Mouse (Mus musculus) forebrain, embryonic 11.5 days (tissue): ENCODE measurements around the gene Map2k6. TPM values are rescaled to one million over a fixed set of nuclear protein-coding genes. Genes with fewer than 3 reads are reported as not detected.
A peak's percentile ranks its signal among the peaks of the same experiment; 100 is the strongest.

Experiments
- ATAC-seq: fragments of 200-750 bp; cut with Nextera tagmentation; replicated peaks from 2 replicates; pipeline ENCODE4 v1.8.0; 2017; ENCODE audit warnings: moderate TSS enrichment; ENCODE audit not compliant: low FRiP score
- DNase-seq: peaks from one replicate; pipeline ENCODE4 v3.0.0-alpha.2; 2017; ENCODE audit warnings: low spot score
- H3K27ac ChIP-seq: fragments of 300-500 bp; sonication (generic); 2 replicates; pipeline ENCODE4 v1.5.1; 2014; ENCODE audit warnings: low read depth, low read length
- H3K27me3 ChIP-seq: fragments of 300-500 bp; sonication (generic); 2 replicates; pipeline ENCODE4 v1.6.1; 2014; ENCODE audit warnings: mild to moderate bottlenecking, low read length, mixed read lengths; ENCODE audit not compliant: control insufficient read depth, insufficient read depth
- H3K36me3 ChIP-seq: fragments of 300-500 bp; sonication (generic); 2 replicates; pipeline ENCODE4 v1.6.1; 2014; ENCODE audit warnings: mild to moderate bottlenecking, low read length, moderate library complexity, mixed read lengths; ENCODE audit not compliant: control insufficient read depth, insufficient read depth
- H3K4me1 ChIP-seq: fragments of 300-500 bp; sonication (generic); replicated peaks from 2 replicates; pipeline ENCODE4 v1.6.1; 2014; ENCODE audit warnings: low read length, mixed read lengths; ENCODE audit not compliant: control insufficient read depth, insufficient read depth
- H3K4me2 ChIP-seq: fragments of 300-500 bp; sonication (generic); 2 replicates; pipeline ENCODE4 v1.6.1; 2014; ENCODE audit warnings: low read depth, mild to moderate bottlenecking, low read length, moderate library complexity, mixed read lengths; ENCODE audit not compliant: severe bottlenecking
- H3K4me3 ChIP-seq: fragments of 300-500 bp; sonication (generic); 2 replicates; pipeline ENCODE4 v1.5.1; 2014; ENCODE audit warnings: low read depth, low read length
- H3K9ac ChIP-seq: fragments of 300-500 bp; sonication (generic); 2 replicates; pipeline ENCODE4 v1.6.1; 2014; ENCODE audit warnings: low read length
- H3K9me3 ChIP-seq: fragments of 300-500 bp; sonication (generic); 2 replicates; pipeline ENCODE4 v1.6.1; 2016; ENCODE audit warnings: low read length, mixed read lengths; ENCODE audit not compliant: control insufficient read depth
- WGBS: fragments of 180-500 bp; shearing (Covaris S2); extraction: QIAGEN DNeasy Blood & Tissue Kit; methylation state at CpG from one replicate; pipeline ENCODE4 v1.1.7; 2014; 5-methylcytosine and 5-hydroxymethylcytosine counted together
- polyA plus RNA-seq: library from polyadenylated mRNA; unstranded; fragments of >200 nt; fragmentation: Nextera tagmentation; extraction: Ambion mirVana; gene quantifications from 2 replicates; pipeline ENCODE4 v1.2.1, GENCODE M21; 2014

Gene Map2k6
- polyA plus RNA-seq, 1 experiment from 2014 or later: 42.2 TPM

- H3K4me1 ChIP-seq: peaks cover 11% of the 10 kb centered on the region
- H3K4me2 ChIP-seq: peak overlapping the region; percentile 40; the same call in 1 of the 2 replicates
- 0 out of 2 replicates have a peak overlapping the region, but pooled peaks have one; percentile 6 for H3K4me3 ChIP-seq
- H3K9me3 ChIP-seq: no peaks in the 10 kb centered on the region
- DNase-seq (peak; percentile 57), ATAC-seq (peak; percentile 25)
- H3K36me3 ChIP-seq: no peaks in the 10 kb centered on the region
- H3K9ac ChIP-seq: peak overlapping the region; percentile 29; the same call in 1 of the 2 replicates
- no peak overlapping the region for H3K27ac ChIP-seq
- H3K27me3 ChIP-seq: peaks cover 2% of the 10 kb centered on the region; the same call in 1 of the 2 replicates
- WGBS: 22% methylated on average over 19 of the region's 19 CpGs
Observed at GRCm38 (mm10) chr11:110396085-110396484, 2.8 kb upstream of the Map2k6 start.

DNA sequence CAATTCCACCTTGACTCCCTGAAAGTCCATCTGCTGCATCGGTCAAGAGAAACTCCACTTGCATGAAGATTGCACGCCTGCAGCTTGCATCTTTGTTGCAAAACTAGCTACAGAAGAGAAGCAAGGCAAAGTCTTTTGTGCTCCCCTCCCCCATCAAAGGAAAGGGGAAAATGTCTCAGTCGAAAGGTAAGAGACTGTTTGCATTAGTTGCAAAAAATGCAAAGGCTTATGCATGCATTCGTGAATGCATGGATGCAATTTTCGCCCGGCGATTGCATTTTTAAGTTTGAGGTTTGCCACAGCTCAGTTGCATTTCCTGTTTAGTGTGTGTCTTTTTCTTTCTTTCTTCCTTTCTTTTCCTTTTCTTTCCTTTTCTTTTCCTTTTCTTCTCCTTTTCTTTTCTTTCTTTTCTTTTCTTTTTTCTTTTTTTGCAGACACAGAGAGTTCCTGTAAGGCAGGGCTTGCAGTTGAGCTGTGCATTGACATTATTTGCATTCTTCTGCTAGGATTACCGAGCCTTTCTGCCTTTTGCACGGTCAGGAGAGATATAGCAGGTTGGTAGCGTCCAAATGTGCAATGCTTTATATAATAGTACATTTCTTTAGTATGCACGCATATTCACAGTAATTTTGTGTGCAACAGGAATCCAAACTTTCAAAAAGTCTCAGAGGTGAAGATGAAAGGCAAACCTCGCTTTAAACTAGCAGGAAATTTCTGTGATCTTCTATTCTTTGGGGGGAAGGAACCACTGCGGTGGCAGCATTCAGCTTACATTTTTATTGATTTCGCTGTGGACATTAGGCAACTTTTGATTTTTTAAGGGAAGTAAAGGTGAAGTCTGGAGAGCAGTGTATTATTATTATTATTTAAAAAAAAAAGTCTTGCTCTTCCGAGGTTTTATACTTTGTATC is 573 bp downstream of the Map2k6 start:
- Histone ChIP-seq H3K4me2 (peak overlapping the region; percentile 59), H3K36me3 (no peaks in the 10 kb centered on the region), H3K4me1 (peaks cover 11% of the 10 kb centered on the region), H3K4me3 (peak overlapping the region; percentile 38), H3K27me3 (peaks cover 2% of the 10 kb centered on the region; the same call in 1 of the 2 replicates), H3K27ac (no peak overlapping the region), H3K9me3 (no peaks in the 10 kb centered on the region), H3K9ac (peak overlapping the region; percentile 43)
- ATAC-seq (no peak; the same call in 1 of the 2 replicates), DNase-seq (no peak)
- 9% methylated on average over 15 of the region's 15 CpGs for WGBS

DNA sequence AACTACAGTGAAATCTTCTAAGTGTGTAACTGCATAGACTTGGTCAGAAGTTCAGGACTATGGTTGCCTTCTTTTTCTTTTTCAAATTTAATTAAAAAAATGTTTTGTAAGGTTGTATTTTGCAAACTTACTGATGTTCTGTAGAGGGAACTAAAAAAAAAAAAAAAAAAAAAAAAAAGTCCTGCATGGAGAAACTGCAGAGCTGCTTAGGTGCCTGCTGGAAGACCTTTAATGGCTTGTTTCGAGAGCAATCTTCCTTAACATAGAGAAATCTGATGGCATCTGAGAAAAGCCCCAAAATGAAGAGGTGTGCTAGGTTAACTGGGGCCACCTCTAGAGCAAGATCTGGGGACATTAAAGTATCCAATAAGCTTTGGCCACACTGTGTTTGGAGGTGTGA is 1.4 kb downstream of the Map2k6 start:
- WGBS: 39% methylated on average over 1 of the region's 1 CpGs
- Histone ChIP-seq H3K27ac (no peak overlapping the region), H3K4me2 (peak overlapping the region; percentile 59), H3K4me1 (peaks cover 11% of the 10 kb centered on the region), H3K27me3 (0 out of 2 replicates have a peak, but pooled peaks cover 1% of the 10 kb centered on the region), H3K9ac (peak overlapping the region; percentile 43), H3K9me3 (no peaks in the 10 kb centered on the region), H3K4me3 (peak overlapping the region; percentile 38), H3K36me3 (no peaks in the 10 kb centered on the region)
- ATAC-seq: no peak
- no peak for DNase-seq

DNA sequence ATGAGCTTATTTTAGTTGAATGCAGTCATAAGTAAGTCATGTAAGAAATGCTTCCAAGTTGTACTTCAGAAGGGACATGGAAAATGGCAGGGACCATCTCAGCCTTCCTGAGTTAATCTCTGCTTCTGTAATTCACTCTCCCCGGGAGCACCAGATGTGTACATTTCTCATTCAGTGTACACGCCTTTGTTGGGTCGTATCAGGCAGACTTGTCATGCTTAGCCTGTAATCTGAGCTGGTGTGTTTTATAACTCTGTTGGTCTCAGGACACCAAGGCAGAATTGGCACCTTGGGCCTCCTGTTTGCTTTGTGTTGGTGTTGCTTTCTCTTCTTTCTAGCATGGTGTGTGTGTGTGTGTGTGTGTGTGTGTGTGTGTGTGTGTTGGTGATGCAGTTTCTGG is 3.7 kb downstream of the Map2k6 start:
- Histone ChIP-seq H3K4me3 (no peak overlapping the region), H3K4me1 (no peaks in the 10 kb centered on the region), H3K27me3 (no peaks in the 10 kb centered on the region), H3K9me3 (no peaks in the 10 kb centered on the region), H3K4me2 (no peak overlapping the region; the same call in 1 of the 2 replicates), H3K36me3 (no peaks in the 10 kb centered on the region), H3K27ac (no peak overlapping the region), H3K9ac (no peak overlapping the region)
- 55% methylated on average over 3 of the region's 3 CpGs for WGBS
- ATAC-seq (no peak), DNase-seq (no peak)

- Histone ChIP-seq H3K27ac (no peak overlapping the region), H3K9me3 (no peaks in the 10 kb centered on the region), H3K27me3 (no peaks in the 10 kb centered on the region), H3K4me2 (no peak overlapping the region), H3K4me1 (no peaks in the 10 kb centered on the region), H3K36me3 (no peaks in the 10 kb centered on the region), H3K4me3 (no peak overlapping the region), H3K9ac (no peak overlapping the region)
- ATAC-seq: no peak
- 89% methylated on average over 2 of the region's 2 CpGs for WGBS
- DNase-seq: no peak
Observed at GRCm38 (mm10) chr11:110403602-110404001, 4.7 kb downstream of the Map2k6 start.

- Histone ChIP-seq H3K4me2 (no peak overlapping the region), H3K9ac (no peak overlapping the region), H3K4me1 (no peaks in the 10 kb centered on the region), H3K4me3 (no peak overlapping the region), H3K9me3 (no peaks in the 10 kb centered on the region), H3K27me3 (no peaks in the 10 kb centered on the region), H3K27ac (no peak overlapping the region), H3K36me3 (no peaks in the 10 kb centered on the region)
- ATAC-seq (no peak), DNase-seq (no peak)
- WGBS: 87% methylated on average over 9 of the region's 9 CpGs
Observed at GRCm38 (mm10) chr11:110405607-110406006, 6.7 kb downstream of the Map2k6 start.

GRCm38 (mm10) chr11:110409131-110409530 is 10.2 kb downstream of the Map2k6 start:
- Histone ChIP-seq H3K4me1 (no peaks in the 10 kb centered on the region), H3K36me3 (no peaks in the 10 kb centered on the region), H3K9ac (no peak overlapping the region), H3K4me3 (no peak overlapping the region), H3K27me3 (no peaks in the 10 kb centered on the region), H3K4me2 (no peak overlapping the region), H3K9me3 (no peaks in the 10 kb centered on the region), H3K27ac (no peak overlapping the region)
- no peak for ATAC-seq
- WGBS: 95% methylated on average over 12 of the region's 12 CpGs
- DNase-seq: no peak

DNA sequence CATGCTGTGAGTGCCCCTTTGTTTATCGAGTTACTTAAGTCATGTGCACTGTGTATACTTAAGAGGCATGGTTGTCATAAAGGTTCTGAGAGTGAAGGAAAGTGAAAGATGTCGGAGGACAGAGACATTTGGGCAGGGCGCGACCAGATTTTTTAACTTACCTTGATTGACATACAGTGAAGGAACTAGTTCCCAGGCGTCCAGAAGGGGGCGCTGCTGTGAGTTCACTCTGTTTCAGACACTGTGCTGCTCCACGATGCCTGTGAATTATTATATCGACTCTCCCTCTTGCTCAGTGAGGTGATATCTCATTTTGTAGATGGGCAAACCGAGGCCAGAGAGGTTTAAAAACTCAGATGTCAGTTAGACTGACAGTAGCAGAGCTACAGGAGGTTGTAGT is 10.9 kb downstream of the Map2k6 start:
- WGBS: 76% methylated on average over 9 of the region's 9 CpGs

More for the DNA sequence above, 10.9 kb downstream of the Map2k6 start:
- Histone ChIP-seq H3K4me1 (no peaks in the 10 kb centered on the region), H3K36me3 (no peaks in the 10 kb centered on the region), H3K9ac (no peak overlapping the region), H3K9me3 (no peaks in the 10 kb centered on the region), H3K4me2 (no peak overlapping the region), H3K27me3 (no peaks in the 10 kb centered on the region), H3K4me3 (no peak overlapping the region), H3K27ac (no peak overlapping the region)
- DNase-seq: no peak
- ATAC-seq: no peak
